Mouse (Mus musculus) forebrain, embryonic 11.5 days (tissue): ENCODE results near the gene Pheta1. TPM values are rescaled to one million over a fixed set of nuclear protein-coding genes. Genes with fewer than 3 reads are reported as not detected.
A peak's percentile ranks its signal among the peaks of the same experiment; 100 is the strongest.

ENCODE experiments used
- ATAC-seq: fragments of 200-750 bp; cut with Nextera tagmentation; replicated peaks from 2 replicates; pipeline ENCODE4 v1.8.0; 2017; ENCODE audit warnings: moderate TSS enrichment; ENCODE audit not compliant: low FRiP score
- DNase-seq: peaks from one replicate; pipeline ENCODE4 v3.0.0-alpha.2; 2017; ENCODE audit warnings: low spot score
- H3K27ac ChIP-seq: fragments of 300-500 bp; sonication (generic); 2 replicates; pipeline ENCODE4 v1.5.1; 2014; ENCODE audit warnings: low read depth, low read length
- H3K27me3 ChIP-seq: fragments of 300-500 bp; sonication (generic); 2 replicates; pipeline ENCODE4 v1.6.1; 2014; ENCODE audit warnings: mild to moderate bottlenecking, low read length, mixed read lengths; ENCODE audit not compliant: control insufficient read depth, insufficient read depth
- H3K36me3 ChIP-seq: fragments of 300-500 bp; sonication (generic); 2 replicates; pipeline ENCODE4 v1.6.1; 2014; ENCODE audit warnings: mild to moderate bottlenecking, low read length, moderate library complexity, mixed read lengths; ENCODE audit not compliant: control insufficient read depth, insufficient read depth
- H3K4me1 ChIP-seq: fragments of 300-500 bp; sonication (generic); replicated peaks from 2 replicates; pipeline ENCODE4 v1.6.1; 2014; ENCODE audit warnings: low read length, mixed read lengths; ENCODE audit not compliant: control insufficient read depth, insufficient read depth
- H3K4me2 ChIP-seq: fragments of 300-500 bp; sonication (generic); 2 replicates; pipeline ENCODE4 v1.6.1; 2014; ENCODE audit warnings: low read depth, mild to moderate bottlenecking, low read length, moderate library complexity, mixed read lengths; ENCODE audit not compliant: severe bottlenecking
- H3K4me3 ChIP-seq: fragments of 300-500 bp; sonication (generic); 2 replicates; pipeline ENCODE4 v1.5.1; 2014; ENCODE audit warnings: low read depth, low read length
- H3K9ac ChIP-seq: fragments of 300-500 bp; sonication (generic); 2 replicates; pipeline ENCODE4 v1.6.1; 2014; ENCODE audit warnings: low read length
- H3K9me3 ChIP-seq: fragments of 300-500 bp; sonication (generic); 2 replicates; pipeline ENCODE4 v1.6.1; 2016; ENCODE audit warnings: low read length, mixed read lengths; ENCODE audit not compliant: control insufficient read depth
- WGBS: fragments of 180-500 bp; shearing (Covaris S2); extraction: QIAGEN DNeasy Blood & Tissue Kit; methylation state at CpG from one replicate; pipeline ENCODE4 v1.1.7; 2014; 5-methylcytosine and 5-hydroxymethylcytosine counted together
- polyA plus RNA-seq: library from polyadenylated mRNA; unstranded; fragments of >200 nt; fragmentation: Nextera tagmentation; extraction: Ambion mirVana; gene quantifications from 2 replicates; pipeline ENCODE4 v1.2.1, GENCODE M21; 2014

The Pheta1 gene
- polyA plus RNA-seq, 1 experiment from 2014 or later, result 35.7 TPM

DNA sequence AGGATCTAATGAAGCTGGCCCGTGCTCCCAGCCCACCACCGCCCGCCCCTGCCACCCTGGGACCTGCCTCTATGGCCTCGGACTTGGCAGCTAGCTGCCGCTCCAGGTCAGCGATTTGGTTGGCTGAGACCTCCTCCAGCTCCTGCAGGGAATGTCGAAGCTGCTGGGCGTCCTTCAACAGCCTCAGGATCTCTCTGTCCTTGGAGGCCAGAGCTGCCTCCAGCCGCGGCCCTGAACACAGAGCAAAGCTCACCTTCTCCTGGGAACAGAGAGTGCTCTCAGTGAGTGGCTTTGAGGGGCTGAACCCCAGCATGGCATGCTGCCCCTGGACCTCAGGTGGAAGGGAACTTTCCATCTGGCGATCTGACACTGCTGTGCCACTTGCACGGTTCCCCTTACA is 28.1 kb downstream of the Pheta1 start:
- Histone ChIP-seq H3K36me3 (peaks cover 3% of the 10 kb centered on the region; the same call in 1 of the 2 replicates), H3K4me1 (no peaks in the 10 kb centered on the region), H3K27me3 (no peaks in the 10 kb centered on the region), H3K9ac (no peak overlapping the region), H3K9me3 (no peaks in the 10 kb centered on the region; the same call in 1 of the 2 replicates), H3K27ac (no peak overlapping the region), H3K4me2 (no peak overlapping the region), H3K4me3 (no peak overlapping the region)
- whole genome bisulfite sequencing, result 90% methylated on average over 12 of the region's 12 CpGs
- ATAC-seq (no peak), DNase-seq (no peak)

DNA sequence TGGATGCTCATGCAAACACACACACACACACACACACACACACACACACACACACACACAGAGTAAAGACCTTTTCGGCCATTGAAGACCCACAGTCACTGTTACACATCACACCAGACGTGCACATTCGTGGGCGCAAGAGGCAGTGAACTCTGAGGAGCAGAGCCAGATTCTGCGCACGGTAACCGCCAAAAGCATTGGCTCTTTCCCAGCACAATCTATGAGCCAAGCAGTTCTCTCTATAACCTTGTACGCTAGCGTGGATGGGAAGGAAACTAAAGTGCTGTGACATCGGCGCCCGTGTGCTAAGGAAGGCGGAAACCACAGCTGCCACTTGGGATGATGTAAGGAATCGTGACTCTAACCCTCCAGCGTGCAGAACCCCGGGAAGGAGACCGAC is 29.9 kb downstream of the Pheta1 start:
- Histone ChIP-seq H3K36me3 (peaks cover 3% of the 10 kb centered on the region; the same call in 1 of the 2 replicates), H3K27ac (no peak overlapping the region), H3K9ac (no peak overlapping the region), H3K27me3 (no peaks in the 10 kb centered on the region), H3K4me2 (no peak overlapping the region), H3K9me3 (no peaks in the 10 kb centered on the region; the same call in 1 of the 2 replicates), H3K4me3 (no peak overlapping the region), H3K4me1 (no peaks in the 10 kb centered on the region)
- DNase-seq (no peak), ATAC-seq (no peak)
- 89% methylated on average over 17 of the region's 17 CpGs for WGBS

DNA sequence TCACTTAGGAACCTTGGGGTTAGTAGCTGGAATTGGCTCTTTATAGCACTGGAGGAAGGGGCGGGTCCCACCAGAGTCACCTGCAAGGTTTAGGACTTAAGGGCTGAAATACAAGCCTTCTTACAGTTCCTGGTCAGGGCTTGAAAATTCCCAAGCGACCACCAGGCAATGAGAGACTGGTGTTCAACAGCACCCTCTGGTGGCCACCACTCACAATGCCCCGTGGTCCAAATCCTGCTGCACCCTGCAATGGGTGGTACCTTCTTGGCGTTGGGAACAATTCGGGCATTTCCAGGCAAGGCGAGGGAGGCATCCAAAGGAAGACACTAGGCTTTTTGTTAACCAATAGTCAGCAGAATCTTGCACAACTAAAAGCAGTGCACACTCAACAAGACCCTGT is 30.4 kb downstream of the Pheta1 start:
- 63% methylated on average over 6 of the region's 6 CpGs for WGBS
- DNase-seq (no peak), ATAC-seq (no peak)

DNA sequence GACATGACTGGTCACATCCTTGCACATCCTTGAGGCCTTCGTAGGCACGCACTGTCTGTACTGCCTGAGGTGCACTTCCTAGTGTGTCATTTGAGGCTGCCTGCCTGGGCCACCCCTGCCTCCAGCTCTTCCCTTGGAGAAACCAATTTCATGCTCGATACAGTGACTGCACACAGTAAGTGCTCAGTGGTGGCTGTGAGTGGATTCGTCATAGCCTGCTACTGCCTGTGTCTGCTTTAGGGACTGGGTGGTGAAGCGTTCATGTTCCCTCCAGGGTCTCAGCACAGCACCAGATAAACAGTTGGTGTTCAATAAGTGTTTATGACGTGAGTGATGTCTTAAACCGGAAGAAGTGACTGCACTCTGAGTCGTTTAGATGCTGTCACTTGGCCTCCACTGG is 34.6 kb downstream of the Pheta1 start:
- 80% methylated on average over 8 of the region's 8 CpGs for WGBS
- H3K9me3 ChIP-seq, result peaks cover 4% of the 10 kb centered on the region
- H3K27ac ChIP-seq, result no peak overlapping the region
- no peak overlapping the region for H3K4me3 ChIP-seq
- DNase-seq (no peak), ATAC-seq (no peak)
- no peaks in the 10 kb centered on the region for H3K36me3 ChIP-seq
- no peaks in the 10 kb centered on the region for H3K27me3 ChIP-seq
- H3K4me2 ChIP-seq, result no peak overlapping the region
- H3K4me1 ChIP-seq, result no peaks in the 10 kb centered on the region
- no peak overlapping the region for H3K9ac ChIP-seq

More for the DNA sequence above, 30.4 kb downstream of the Pheta1 start:
- Histone ChIP-seq H3K9me3 (no peaks in the 10 kb centered on the region; the same call in 1 of the 2 replicates), H3K4me1 (no peaks in the 10 kb centered on the region), H3K27me3 (no peaks in the 10 kb centered on the region), H3K9ac (no peak overlapping the region), H3K27ac (no peak overlapping the region), H3K4me2 (no peak overlapping the region), H3K4me3 (no peak overlapping the region), H3K36me3 (peaks cover 3% of the 10 kb centered on the region; the same call in 1 of the 2 replicates)

DNA sequence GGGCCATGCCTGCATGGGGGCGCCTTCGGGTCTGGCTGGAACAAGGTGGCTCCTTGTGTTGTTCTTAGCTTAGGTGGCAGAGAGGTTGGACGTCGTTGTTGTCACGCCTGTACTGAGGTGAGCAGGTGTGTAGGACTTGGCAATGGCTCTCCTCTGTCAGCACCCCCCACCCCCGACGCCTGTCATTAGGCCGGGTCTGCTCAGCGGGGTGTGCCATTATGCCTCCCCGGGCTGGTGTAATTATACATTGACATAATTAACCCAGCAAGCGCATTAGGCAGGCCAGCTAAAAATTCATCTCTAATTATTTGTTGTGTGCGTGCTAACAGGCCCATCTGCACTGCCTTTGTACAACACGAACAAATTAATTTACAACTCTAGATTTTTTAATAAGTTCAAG is 40.6 kb downstream of the Pheta1 start:
- H3K4me2 ChIP-seq, result no peak overlapping the region
- H3K9me3 ChIP-seq, result peaks cover 4% of the 10 kb centered on the region
- 29% methylated on average over 13 of the region's 13 CpGs for WGBS
- DNase-seq (peak; percentile 82), ATAC-seq (peak; percentile 65)
- H3K4me1 ChIP-seq, result peaks cover 8% of the 10 kb centered on the region
- no peak overlapping the region for H3K4me3 ChIP-seq
- no peaks in the 10 kb centered on the region for H3K36me3 ChIP-seq
- H3K9ac ChIP-seq, result no peak overlapping the region
- peak overlapping the region; percentile 3; the same call in 1 of the 2 replicates for H3K27ac ChIP-seq
- H3K27me3 ChIP-seq, result peaks cover 9% of the 10 kb centered on the region

DNA sequence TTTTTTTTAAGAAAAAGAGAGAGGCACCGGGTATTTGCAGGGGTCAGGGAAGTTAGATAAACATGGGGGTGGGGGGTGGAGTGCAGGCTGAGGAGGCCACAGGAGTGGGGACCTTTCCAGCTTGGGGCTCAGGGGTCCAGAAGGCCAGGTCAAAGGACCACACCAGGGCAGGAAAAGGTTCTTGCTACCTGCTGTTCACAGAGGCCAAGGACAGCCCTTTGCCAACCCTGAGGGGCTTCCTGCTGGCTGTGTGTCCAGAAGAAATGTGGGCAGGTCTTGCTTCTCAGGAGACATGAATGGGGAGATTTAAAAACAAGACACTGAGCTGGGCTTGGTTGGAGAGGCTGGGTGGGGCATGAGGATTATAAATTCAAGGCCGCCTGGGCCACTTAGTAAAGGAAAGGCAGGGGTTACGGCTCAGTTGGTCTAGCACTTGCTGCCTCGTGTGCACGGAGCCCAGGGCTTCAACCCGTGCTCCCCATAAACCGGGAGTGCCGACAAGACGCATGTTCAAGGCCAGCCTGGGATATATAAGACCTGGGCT is 41.1 kb downstream of the Pheta1 start:
- 34% methylated on average over 9 of the region's 9 CpGs for WGBS
- no peak overlapping the region for H3K9ac ChIP-seq
- peak overlapping the region; percentile 62 for H3K27ac ChIP-seq
- H3K4me1 ChIP-seq, result peaks cover 8% of the 10 kb centered on the region
- no peak overlapping the region for H3K4me3 ChIP-seq
- H3K4me2 ChIP-seq, result no peak overlapping the region
- no peaks in the 10 kb centered on the region for H3K36me3 ChIP-seq
- DNase-seq (no peak), ATAC-seq (no peak)
- peaks cover 4% of the 10 kb centered on the region for H3K9me3 ChIP-seq
- peaks cover 9% of the 10 kb centered on the region for H3K27me3 ChIP-seq

DNA sequence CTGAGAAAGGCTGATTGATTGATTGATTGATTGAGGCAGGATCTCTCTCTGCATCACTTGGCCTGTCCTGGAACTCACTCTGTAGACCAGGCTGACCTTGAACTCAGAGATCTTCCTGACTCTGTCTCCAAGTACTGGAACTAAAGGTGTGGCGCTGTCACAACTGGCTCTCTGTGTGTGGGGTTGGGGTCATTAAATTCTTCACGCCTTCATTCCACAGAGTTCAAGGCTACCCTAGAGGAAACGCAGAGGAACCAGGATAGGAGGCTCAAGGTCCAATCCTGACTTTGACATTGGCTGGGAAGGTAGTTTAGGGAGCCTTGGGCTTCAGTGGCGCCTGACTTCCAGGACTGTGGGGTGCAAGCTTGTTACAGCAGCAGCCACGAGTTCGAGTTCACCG is 42.1 kb downstream of the Pheta1 start:
- Histone ChIP-seq H3K4me1 (peaks cover 10% of the 10 kb centered on the region), H3K4me3 (no peak overlapping the region), H3K27me3 (peaks cover 9% of the 10 kb centered on the region), H3K27ac (no peak overlapping the region), H3K9me3 (peaks cover 4% of the 10 kb centered on the region), H3K9ac (no peak overlapping the region), H3K4me2 (no peak overlapping the region), H3K36me3 (no peaks in the 10 kb centered on the region)
- ATAC-seq (no peak), DNase-seq (no peak)
- WGBS, result 95% methylated on average over 7 of the region's 7 CpGs

DNA sequence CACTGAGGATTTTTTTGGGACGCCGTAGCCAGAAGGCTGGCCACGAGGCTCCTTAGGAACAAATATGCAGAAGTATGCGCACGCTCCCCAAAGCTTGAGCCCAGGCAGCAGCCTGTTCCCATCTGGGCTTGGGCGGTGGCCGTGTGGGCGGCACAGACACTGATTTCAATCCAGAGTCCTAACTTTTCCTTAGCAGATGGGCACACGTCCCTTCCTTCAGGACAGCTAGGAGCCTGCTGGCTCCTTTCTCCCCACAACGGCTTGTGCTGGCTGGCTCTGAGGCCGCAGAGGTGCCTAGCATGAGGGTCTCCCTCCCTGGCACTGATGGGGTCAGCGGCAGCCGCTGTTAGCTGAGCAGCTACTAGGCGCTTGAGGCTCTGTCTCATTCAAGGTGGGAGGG is 43.5 kb downstream of the Pheta1 start:
- DNase-seq (no peak), ATAC-seq (no peak)
- Histone ChIP-seq H3K27me3 (peaks cover 9% of the 10 kb centered on the region), H3K4me1 (peaks cover 10% of the 10 kb centered on the region), H3K4me2 (no peak overlapping the region), H3K4me3 (no peak overlapping the region), H3K9ac (no peak overlapping the region), H3K27ac (no peak overlapping the region), H3K36me3 (no peaks in the 10 kb centered on the region), H3K9me3 (peaks cover 4% of the 10 kb centered on the region; the same call in 1 of the 2 replicates)
- 86% methylated on average over 14 of the region's 14 CpGs for WGBS

DNA sequence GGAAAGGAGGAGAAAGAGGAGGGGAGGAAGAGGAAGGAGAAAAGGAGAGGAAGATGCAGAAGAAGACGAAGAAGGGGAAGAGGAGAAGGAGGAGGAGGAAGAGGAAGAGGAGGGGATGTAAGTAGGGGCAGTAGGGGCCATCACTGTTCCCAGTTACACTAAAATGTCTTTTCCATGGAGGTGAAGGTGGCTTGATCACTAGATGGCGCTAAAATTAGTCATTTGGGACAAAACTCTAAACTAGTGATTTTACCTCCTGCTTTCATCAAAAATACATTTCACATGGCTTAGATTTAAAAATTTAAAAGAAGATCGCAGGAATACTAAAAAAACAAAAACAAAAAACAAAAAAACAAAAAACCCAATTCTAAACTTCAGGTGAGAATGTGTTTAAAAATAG is 44.8 kb downstream of the Pheta1 start:
- 36% methylated on average over 3 of the region's 3 CpGs for WGBS
- Histone ChIP-seq H3K4me3 (no peak overlapping the region), H3K36me3 (no peaks in the 10 kb centered on the region), H3K27ac (no peak overlapping the region), H3K9me3 (no peaks in the 10 kb centered on the region), H3K4me2 (no peak overlapping the region), H3K4me1 (peaks cover 10% of the 10 kb centered on the region), H3K9ac (no peak overlapping the region), H3K27me3 (peaks cover 9% of the 10 kb centered on the region)
- no peak for DNase-seq
- no peak for ATAC-seq
